Mouse (Mus musculus): ENCODE measurements around the gene Hist1h2ag. TPM values are rescaled to one million over a fixed set of nuclear protein-coding genes. Genes with fewer than 3 reads are reported as not detected.
A peak's percentile ranks its signal among the peaks of the same experiment; 100 is the strongest.

Hist1h2ag gene
- total and polyA plus RNA-seq, 3 experiments: 27.9 to 901 (median 141) TPM

DNA sequence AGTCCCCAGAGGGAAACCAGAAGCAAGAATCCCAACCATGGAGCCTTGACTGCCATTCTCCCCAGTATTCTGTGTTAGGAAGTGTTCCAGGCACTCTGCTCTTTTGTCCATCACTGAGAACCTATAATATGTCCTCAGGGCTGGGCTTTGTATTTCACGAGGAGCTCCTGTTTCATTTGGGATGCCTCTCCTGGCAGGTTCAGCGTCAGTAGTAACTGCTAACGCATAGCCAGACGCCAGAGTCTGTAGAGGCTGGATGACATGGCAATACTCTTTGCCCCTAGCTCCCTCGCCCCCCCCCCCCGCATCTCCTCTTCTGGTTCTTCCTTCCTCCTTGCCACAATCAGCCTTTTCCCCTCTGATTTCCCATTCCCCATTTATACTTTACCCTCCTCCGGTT lies 33.1 kb downstream of the Hist1h2ag start, which contains the start of gene Prss16:
Prss16 (minus strand) TSS at position 101 of the 400 bp plus-strand sequence.
- no peaks in the 10 kb centered on the region for H3K36me3 ChIP-seq (replicated peaks)
- peaks cover 67% of the 10 kb centered on the region for H3K27me3 ChIP-seq (ENCODE audit: insufficient read depth, low read length)
- H3K9me3 ChIP-seq (replicated peaks): no peaks in the 10 kb centered on the region
- ATAC-seq (ENCODE audit: extremely low read depth, insufficient number of reproducible peaks, low FRiP score, poor library complexity, severe bottlenecking) (no peak), DNase-seq (ENCODE audit: low spot score) (no peak)
- TF ChIP-seq POLR2AphosphoS5 (IDR thresholded peaks at IDR 0.05; ENCODE audit: insufficient replicate concordance, low read depth, low read length) (no peak), TAL1 (conservative IDR thresholded peaks at IDR 0.05; ENCODE audit: low read depth, low read length) (no peak), GATA1 (IDR thresholded peaks at IDR 0.05; ENCODE audit: borderline replicate concordance, low read length) (no peak), GATA2 (IDR thresholded peaks at IDR 0.05; ENCODE audit: borderline replicate concordance, low read depth, low read length) (no peak), CTCF (IDR thresholded peaks at IDR 0.05; ENCODE audit: low read depth, low read length) (no peak)
- no peak within 1 kb of the TSS for H3K4me3 ChIP-seq (ENCODE audit: low read depth, low read length)
- H3K4me1 ChIP-seq (ENCODE audit: insufficient read depth, low read depth, low read length): peaks cover 26% of the 10 kb centered on the region

DNA sequence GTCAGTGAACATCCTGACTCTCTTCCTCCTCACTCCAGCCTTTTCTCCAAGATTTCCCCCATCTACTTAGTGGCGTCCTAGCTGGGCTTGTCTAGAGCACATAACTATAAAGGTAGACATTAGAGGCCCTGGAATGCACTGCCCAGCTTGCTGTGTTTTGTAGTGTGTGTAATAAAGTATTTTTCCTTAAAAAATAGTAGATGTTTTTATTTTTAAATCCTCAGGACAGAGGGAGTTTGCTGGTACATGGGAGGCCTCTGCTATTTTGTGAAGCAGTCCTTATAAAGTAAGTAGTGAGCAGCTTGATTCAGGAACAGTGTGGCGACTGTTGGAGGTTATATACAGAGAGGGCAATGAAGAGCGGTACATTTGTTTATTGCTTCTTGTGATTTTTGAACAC lies 34.0 kb downstream of the Hist1h2ag start:
- Histone ChIP-seq H3K9me3 (replicated peaks) (no peaks in the 10 kb centered on the region), H3K27me3 (ENCODE audit: insufficient read depth, low read length) (peaks cover 71% of the 10 kb centered on the region), H3K4me3 (ENCODE audit: low read depth, low read length) (no peak overlapping the region), H3K4me1 (ENCODE audit: insufficient read depth, low read depth, low read length) (peaks cover 21% of the 10 kb centered on the region), H3K36me3 (replicated peaks) (no peaks in the 10 kb centered on the region)
- no peak for ATAC-seq (ENCODE audit: extremely low read depth, insufficient number of reproducible peaks, low FRiP score, poor library complexity, severe bottlenecking)
- DNase-seq (ENCODE audit: low spot score): no peak
- TF ChIP-seq GATA2 (IDR thresholded peaks at IDR 0.05; ENCODE audit: borderline replicate concordance, low read depth, low read length): no peak
- no peak for TF ChIP-seq POLR2AphosphoS5 (IDR thresholded peaks at IDR 0.05; ENCODE audit: insufficient replicate concordance, low read depth, low read length)
- TF ChIP-seq TAL1 (conservative IDR thresholded peaks at IDR 0.05; ENCODE audit: low read depth, low read length): no peak
- no peak for TF ChIP-seq CTCF (IDR thresholded peaks at IDR 0.05; ENCODE audit: low read depth, low read length)
- no peak for TF ChIP-seq GATA1 (IDR thresholded peaks at IDR 0.05; ENCODE audit: borderline replicate concordance, low read length)

DNA sequence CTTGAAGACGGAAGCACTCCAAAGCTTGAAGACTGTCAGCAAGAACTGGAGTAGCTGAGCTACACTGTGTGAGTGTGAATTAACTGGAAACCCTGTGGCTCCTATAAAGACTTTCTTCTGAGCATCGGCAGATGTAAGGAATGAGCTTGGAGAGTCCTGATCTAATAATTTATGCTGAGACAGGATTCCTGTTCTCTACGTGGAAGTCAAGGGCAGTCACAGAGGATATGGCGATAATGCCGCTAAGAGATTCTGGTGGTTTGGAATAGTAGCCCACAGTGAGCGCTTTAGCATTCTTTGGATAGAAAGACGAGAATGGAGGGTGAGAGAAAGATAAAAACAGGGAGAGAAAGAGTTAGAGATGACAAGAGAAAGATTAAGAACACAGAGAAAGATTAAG lies 34.9 kb downstream of the Hist1h2ag start:
- Histone ChIP-seq H3K9me3 (replicated peaks) (no peaks in the 10 kb centered on the region), H3K4me3 (ENCODE audit: low read depth, low read length) (no peak overlapping the region), H3K27me3 (ENCODE audit: insufficient read depth, low read length) (peaks cover 79% of the 10 kb centered on the region), H3K36me3 (replicated peaks) (no peaks in the 10 kb centered on the region), H3K4me1 (ENCODE audit: insufficient read depth, low read depth, low read length) (peaks cover 21% of the 10 kb centered on the region)
- TF ChIP-seq CTCF (IDR thresholded peaks at IDR 0.05; ENCODE audit: low read depth, low read length) (no peak), GATA1 (IDR thresholded peaks at IDR 0.05; ENCODE audit: borderline replicate concordance, low read length) (no peak), TAL1 (conservative IDR thresholded peaks at IDR 0.05; ENCODE audit: low read depth, low read length) (no peak), POLR2AphosphoS5 (IDR thresholded peaks at IDR 0.05; ENCODE audit: insufficient replicate concordance, low read depth, low read length) (no peak), GATA2 (IDR thresholded peaks at IDR 0.05; ENCODE audit: borderline replicate concordance, low read depth, low read length) (no peak)
- DNase-seq (ENCODE audit: low spot score) (no peak), ATAC-seq (ENCODE audit: extremely low read depth, insufficient number of reproducible peaks, low FRiP score, poor library complexity, severe bottlenecking) (no peak)

DNA sequence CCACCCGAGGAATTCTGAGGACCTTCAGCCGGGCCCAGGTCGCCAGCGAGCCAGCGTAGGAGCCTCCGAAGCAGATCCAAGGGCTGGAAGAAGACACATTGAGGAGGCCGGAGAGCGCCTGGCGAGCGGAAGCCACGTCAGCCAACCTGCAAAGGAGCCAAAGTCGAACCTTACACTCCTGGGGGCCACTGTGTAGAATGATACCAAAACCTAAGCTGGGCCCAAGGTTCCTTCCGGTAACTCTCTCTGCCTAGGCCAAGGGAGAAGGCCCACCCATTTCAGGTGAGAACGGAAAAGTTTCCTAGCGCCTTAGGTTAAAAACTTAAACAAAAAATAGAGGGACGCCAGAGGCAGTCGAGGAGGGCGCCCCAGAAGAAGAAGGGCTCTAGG lies 35.6 kb downstream of the Hist1h2ag start:
- peaks cover 24% of the 10 kb centered on the region for H3K4me1 ChIP-seq (ENCODE audit: insufficient read depth, low read depth, low read length)
- no peaks in the 10 kb centered on the region for H3K36me3 ChIP-seq (replicated peaks)
- peaks cover 87% of the 10 kb centered on the region for H3K27me3 ChIP-seq (ENCODE audit: insufficient read depth, low read length)
- TF ChIP-seq GATA2 (IDR thresholded peaks at IDR 0.05; ENCODE audit: borderline replicate concordance, low read depth, low read length) (no peak), TAL1 (conservative IDR thresholded peaks at IDR 0.05; ENCODE audit: low read depth, low read length) (no peak)
- H3K9me3 ChIP-seq (replicated peaks): no peaks in the 10 kb centered on the region
- ATAC-seq (ENCODE audit: extremely low read depth, insufficient number of reproducible peaks, low FRiP score, poor library complexity, severe bottlenecking) (no peak), DNase-seq (ENCODE audit: low spot score) (no peak)
- no peak overlapping the region for H3K4me3 ChIP-seq (ENCODE audit: low read depth, low read length)

DNA sequence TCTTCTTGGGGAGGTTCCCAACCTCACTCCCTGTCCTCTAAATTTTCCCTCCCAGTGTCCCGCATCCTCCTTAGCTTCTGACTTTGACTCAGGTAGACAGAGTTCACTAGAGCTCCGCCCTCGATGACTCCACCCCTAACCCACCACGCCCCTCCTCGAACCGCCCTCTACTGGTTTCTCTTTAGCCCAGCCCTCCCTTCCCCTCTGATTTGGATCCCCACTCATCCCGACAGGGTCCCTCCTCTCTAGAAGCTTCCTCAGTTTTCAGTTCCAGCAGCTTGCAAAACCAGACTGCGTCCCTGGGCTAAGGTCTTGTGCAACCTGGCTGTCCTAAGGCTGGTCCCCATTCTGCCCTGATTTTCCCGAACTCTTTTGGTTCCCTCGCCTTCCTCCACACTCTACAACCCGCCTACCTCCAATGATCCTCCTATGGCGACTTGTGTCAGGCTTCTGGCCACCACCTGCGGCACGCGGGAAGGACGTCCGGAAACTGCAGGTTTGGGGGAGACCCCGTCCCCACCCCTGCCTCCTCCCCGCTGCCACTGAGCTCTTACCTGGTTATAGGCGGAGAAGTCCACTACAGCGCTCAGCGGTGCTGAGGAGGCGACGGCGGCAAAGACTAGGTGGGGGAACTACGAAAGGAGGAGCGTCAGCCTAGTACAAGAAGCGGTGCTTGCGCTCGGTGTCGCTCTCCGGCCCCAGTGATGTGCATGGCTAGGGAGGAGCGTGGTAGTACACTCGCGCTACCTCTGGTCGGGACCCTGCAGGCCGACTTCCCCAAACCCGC lies 36.2 kb downstream of the Hist1h2ag start:
- H3K4me3 ChIP-seq (ENCODE audit: low read depth, low read length): peak overlapping the region; percentile 70
- no peaks in the 10 kb centered on the region for H3K36me3 ChIP-seq (replicated peaks)
- DNase-seq (ENCODE audit: low spot score) (no peak), ATAC-seq (ENCODE audit: extremely low read depth, insufficient number of reproducible peaks, low FRiP score, poor library complexity, severe bottlenecking) (no peak)
- H3K9me3 ChIP-seq (replicated peaks): no peaks in the 10 kb centered on the region
- H3K4me1 ChIP-seq (ENCODE audit: insufficient read depth, low read depth, low read length): peaks cover 30% of the 10 kb centered on the region
- TF ChIP-seq GATA1 (IDR thresholded peaks at IDR 0.05; ENCODE audit: borderline replicate concordance, low read length): no peak
- no peak for TF ChIP-seq POLR2AphosphoS5 (IDR thresholded peaks at IDR 0.05; ENCODE audit: insufficient replicate concordance, low read depth, low read length)
- H3K27me3 ChIP-seq (ENCODE audit: insufficient read depth, low read length): peaks cover 90% of the 10 kb centered on the region

DNA sequence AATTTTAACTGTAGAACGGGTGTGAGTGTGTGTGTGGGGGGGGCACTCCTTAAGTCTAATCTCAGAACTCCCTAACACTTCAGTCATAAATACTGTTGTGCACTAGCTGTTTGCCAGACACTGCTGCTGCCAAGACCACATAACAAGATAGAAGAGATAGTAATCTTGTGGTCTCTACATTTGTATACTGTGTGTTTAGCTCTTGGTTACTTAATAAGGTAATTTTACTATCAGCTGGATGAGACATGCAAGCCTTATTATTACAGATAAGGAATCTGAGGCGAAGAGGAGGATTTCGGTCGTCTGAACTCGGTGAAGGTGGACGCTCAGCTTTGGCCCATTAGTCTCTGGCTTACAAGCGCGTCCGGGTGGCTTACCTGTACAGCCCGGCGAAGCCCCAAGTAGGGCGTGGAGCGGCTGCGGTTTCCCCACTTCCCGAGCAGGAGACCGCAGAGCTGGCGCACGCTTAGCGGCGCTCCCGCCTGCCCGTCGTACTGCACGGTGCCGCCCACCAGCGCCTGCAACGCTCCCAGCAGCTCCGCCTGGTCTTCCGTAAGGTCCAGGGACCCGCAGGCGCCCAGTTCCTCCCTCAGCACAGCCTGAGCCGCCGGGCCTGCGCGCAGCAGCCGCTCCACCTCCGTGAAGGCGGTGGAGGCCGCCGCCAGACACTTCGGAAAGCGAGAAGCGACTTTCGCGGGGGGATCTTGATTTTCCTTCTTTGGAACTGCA lies 37.0 kb downstream of the Hist1h2ag start:
- Histone ChIP-seq H3K27me3 (ENCODE audit: insufficient read depth, low read length) (peaks cover 91% of the 10 kb centered on the region), H3K9me3 (replicated peaks) (no peaks in the 10 kb centered on the region), H3K4me3 (ENCODE audit: low read depth, low read length) (peak overlapping the region; percentile 70), H3K36me3 (replicated peaks) (no peaks in the 10 kb centered on the region), H3K4me1 (ENCODE audit: insufficient read depth, low read depth, low read length) (peaks cover 36% of the 10 kb centered on the region)
- TF ChIP-seq GATA2 (IDR thresholded peaks at IDR 0.05; ENCODE audit: borderline replicate concordance, low read depth, low read length) (no peak), GATA1 (IDR thresholded peaks at IDR 0.05; ENCODE audit: borderline replicate concordance, low read length) (no peak), POLR2AphosphoS5 (IDR thresholded peaks at IDR 0.05; ENCODE audit: insufficient replicate concordance, low read depth, low read length) (no peak), TAL1 (conservative IDR thresholded peaks at IDR 0.05; ENCODE audit: low read depth, low read length) (no peak), CTCF (IDR thresholded peaks at IDR 0.05; ENCODE audit: low read depth, low read length) (no peak)
- ATAC-seq (ENCODE audit: extremely low read depth, insufficient number of reproducible peaks, low FRiP score, poor library complexity, severe bottlenecking) (peak; percentile 55; the same call in 1 of the 2 replicates), DNase-seq (ENCODE audit: low spot score) (no peak)

All from G1E (cell line).